Mouse (Mus musculus) right cerebral cortex, postnatal 10 days (tissue): Measurements from ENCODE around the gene Phox2a.

Experiments used
- DNase-seq, 2 experiments: peaks; one replicate each; pipeline ENCODE4 v3.0.0; 2021; ENCODE audit warnings: low spot score in 2 of 2

Gene Phox2a

DNA sequence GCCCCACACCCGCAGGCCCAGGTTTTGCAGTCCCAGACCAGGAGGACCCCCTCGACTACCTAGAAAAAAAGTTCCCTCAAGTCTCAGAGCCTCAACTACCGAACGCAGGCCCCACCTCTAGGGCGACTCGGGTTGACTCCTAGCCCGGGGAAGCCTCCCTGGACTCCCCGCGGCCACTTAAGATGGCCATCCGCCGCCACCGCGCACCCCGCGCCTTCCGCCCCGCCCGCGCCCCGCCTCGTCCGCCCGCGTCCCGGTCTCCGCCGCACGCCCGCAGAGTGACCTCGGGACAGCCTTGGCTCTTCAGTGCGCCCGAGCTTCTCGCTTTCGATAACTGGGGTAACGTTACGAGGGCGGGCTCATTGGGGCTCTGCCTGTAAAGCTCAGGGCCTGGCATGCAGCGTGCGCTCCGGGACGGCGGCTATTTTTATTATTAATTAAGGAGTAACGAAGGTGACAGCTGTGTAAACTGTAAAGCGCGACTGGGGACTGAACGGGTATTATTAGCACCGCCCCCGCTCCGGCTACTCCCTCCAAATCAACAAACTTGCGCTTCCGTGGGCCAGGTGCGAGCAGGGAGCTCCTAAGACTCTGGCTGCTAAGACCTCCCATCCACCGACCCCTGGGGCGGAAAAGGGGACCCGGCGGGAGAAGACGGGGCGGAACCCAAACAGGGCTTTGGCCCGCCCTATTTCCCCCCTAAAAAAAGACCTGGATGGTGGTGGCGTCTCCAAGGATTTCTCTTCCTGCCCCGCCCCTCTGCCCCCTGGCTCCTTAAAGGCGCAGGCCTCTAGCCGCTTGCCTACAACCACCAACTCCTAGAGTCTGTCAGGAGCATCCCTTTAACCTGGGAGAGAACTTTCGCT, 19.7 kb downstream of the Phox2a start, which contains the start of gene Inppl1:
Gene Inppl1 (minus strand): TSS at position 624 of the 866 bp plus-strand sequence.
- DNase-seq, result peak; percentile 78 to 82

DNA sequence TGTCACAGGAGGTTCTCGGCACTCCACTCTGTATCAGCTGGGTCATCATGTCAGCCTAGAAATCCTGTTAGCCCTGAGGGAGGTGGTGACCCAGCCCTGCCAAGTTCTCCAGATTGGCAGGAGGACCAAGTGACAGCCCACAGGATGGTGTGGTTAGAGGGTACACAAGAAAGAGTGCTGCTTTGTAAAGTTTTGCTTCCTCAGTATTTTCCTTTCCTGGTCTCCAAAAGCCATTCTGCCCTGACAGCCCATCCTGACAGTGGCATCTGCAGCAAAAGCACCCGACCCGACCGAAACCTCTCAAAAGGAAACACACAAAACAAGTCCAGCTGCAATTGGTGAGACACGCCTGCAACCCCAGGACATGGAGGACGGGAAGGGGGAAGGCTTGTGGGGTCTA, 26.1 kb downstream of the Phox2a start:
- no peak for DNase-seq

- DNase-seq, result no peak
These were observed 29.8 kb downstream of the Phox2a start for GRCm38 (mm10) chr7:101847934-101848333.

DNA sequence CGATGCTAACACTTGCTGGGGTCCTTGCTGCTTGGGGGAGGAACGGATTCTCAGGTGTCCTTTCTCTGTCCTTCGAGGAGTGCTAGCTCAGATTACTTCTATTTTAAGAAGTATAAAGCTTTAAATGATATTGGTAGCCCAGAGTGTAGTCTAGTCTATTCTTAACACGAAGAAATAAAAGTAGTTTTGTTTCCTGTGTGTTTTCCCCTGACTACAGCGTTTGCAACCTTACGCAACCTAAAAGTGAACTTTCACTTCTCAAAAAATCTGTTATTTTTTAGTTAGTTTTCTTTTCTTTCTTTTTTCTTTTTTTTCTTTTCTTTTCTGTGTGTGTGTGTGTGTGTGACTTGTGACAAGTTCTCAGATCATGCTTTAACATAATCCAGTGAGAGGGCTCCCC, 33.6 kb downstream of the Phox2a start:
- DNase-seq, result no peak

DNA sequence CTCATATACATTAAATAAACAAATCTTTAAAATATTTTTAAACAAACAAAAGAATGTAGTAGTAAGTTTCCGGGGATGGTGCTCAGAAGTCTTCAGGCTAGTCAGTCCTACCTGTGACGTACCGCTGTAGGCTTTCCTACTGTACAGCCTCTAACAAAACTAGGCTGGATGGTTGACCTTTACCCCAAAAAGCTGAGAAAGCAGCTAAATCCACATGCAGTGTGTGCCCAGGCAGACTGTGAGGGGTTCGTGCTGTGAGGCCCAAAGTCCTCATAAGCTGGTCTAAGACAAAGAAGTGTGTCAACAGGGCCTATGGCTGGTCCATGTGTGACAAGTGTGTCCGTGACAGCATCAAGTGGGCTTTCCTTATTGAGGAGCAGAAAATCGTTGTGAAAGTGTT, 34.7 kb downstream of the Phox2a start:
- DNase-seq, result no peak

DNA sequence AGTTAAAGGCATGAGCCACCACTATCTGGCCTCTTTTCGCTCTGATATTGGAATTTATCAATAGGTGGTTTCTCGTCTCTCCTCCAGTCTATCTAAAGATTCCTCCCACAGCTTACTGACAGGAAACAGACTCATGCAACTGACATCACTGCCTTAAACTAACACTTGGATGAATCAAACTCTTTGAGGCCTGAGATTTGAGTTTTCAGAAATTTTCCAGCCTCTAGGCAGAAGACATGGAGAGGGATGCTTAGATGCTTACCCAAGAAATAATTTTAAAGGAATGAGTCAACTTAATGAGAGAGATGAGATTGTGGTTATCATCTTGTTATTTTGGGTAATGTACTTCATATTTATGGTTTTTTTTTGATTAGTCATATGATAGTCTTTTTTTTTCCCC, 35.7 kb downstream of the Phox2a start:
- DNase-seq, result no peak

- no peak for DNase-seq
These were observed 39.0 kb downstream of the Phox2a start, which contains the start of gene Folr2 for GRCm38 (mm10) chr7:101857094-101857493. Gene Folr2 (minus strand): TSS chr7:101857194.

DNA sequence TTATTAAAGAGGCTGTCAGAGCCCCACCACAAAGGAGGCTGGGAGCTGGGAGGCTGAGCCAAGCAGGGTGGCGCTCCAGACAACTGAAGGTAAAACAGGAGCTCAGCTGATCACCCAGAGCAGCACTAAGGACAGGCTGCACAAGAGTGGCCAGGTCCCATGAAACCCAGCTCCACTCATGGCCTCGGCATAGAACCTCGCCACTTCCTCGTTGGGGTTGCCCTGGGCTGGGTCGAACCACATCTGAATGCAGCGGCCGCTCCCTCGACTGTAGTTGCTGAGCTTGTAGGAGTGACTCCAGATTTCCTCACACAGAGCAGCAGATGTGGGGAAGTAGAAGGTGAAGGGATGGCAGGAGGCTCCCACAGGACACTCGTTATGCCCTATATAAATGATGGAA, 40.2 kb downstream of the Phox2a start:
- peak in 1 of 2 experiments; percentile 27 for DNase-seq

- DNase-seq, result no peak
These were observed 42.9 kb downstream of the Phox2a start for GRCm38 (mm10) chr7:101860978-101861377.

GRCm38 (mm10) chr7:101862291-101862690, 44.2 kb downstream of the Phox2a start:
- DNase-seq, result no peak

- DNase-seq, result no peak
These were observed 45.3 kb downstream of the Phox2a start, which contains the start of gene Anapc15 for GRCm38 (mm10) chr7:101863415-101863814. Gene Anapc15 (plus strand): TSS chr7:101863715.

GRCm38 (mm10) chr7:101866491-101867265, 48.6 kb downstream of the Phox2a start:
- DNase-seq, result no peak

DNA sequence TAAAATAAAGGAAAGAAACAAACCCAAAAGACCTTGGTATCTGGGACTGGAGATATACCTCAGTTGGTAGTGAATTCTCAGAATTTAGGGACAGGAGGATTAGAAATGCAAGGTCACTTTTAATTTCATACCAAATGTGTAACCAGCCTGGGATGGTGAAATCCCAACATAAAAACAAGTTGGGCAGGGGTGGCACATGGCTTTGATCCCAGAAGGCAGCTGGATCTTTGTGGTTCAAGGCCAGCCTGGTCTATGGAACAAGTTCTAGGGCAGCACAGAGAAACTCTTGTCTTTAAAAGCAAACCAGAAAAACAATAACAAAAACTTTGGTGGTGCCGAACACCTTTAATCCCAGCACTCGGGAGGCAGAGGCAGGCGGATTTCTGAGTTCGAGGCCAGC, 49.4 kb downstream of the Phox2a start:
- DNase-seq, result no peak

- no peak for DNase-seq
These were observed 50.4 kb downstream of the Phox2a start for GRCm38 (mm10) chr7:101868241-101869162.

DNA sequence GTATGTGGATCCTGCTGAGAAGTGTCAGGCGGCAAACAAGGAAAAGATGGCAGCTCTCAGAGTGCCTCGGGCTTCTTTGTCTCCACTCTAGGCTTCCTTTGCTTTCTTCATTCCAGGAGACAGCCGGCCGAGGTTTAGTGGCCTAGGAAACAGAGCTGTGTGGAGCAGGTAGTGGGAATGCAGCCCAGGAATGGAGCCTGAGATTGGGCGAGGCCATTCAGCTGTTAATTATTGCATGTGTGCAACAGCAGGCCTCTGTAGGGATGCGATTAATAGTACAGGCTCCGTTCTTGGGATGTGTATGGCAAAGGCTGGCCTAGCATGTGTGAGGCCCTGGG, 51.0 kb downstream of the Phox2a start:
- DNase-seq, result no peak

DNA sequence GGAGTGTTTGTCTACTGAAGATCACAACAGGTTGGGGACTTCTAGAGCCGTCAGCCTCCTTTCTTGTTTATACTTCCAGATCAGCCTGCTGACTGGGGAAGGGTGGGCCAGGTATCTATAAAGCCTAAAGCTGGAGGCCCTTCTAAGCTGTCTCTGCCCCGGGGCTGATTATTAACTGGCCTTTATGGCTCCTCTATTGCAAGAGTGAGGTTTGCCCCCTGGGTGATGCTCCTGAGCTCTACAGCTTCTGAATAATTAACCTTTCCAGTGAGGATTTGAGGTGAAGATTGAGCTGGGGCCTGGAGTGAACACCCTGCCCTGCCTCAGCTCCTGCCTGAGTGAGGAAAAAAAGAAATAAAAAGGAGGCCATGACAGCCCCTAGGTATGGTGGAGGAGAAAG, 52.5 kb downstream of the Phox2a start, which contains the start of gene Folr1:
Gene Folr1 (minus strand): TSS at position 160 of the 400 bp plus-strand sequence.
- DNase-seq, result no peak

DNA sequence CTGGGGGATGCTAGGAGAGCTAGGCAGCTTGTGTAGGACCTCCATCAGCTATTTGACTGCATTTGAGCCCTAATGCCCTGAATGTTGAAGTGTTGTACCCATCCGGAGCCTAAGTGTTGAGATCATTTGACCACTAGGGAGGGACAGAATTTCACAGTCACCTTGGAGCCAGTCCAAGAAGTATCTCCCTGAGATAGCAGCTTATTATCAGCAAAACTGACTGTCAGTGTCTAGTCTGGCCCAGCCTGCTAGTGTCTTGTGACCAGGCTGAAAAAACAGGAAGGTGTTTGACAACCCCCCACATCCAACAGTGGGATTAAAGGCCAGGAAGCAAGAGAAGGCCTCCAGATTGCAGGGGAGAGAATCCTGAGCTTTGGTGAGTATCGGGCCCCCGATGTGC, 53.2 kb downstream of the Phox2a start:
- no peak for DNase-seq
